Mouse (Mus musculus) layer of hippocampus, adult 11-12 months (tissue): Measurements from ENCODE around the gene Cadps.

Source experiments
- DNase-seq: peaks from one replicate; pipeline ENCODE4 v3.0.0; 2022; ENCODE audit warnings: low spot score

Cadps gene

GRCm38 (mm10) chr14:12391167-12391566 is 431.7 kb downstream of the Cadps start:
- DNase-seq, result no peak

GRCm38 (mm10) chr14:12388806-12389436 is 434.0 kb downstream of the Cadps start:
- no peak for DNase-seq

GRCm38 (mm10) chr14:12388192-12388795 is 434.6 kb downstream of the Cadps start:
- DNase-seq, result no peak

- no peak for DNase-seq
Measured at GRCm38 (mm10) chr14:12387176-12387575, 435.7 kb downstream of the Cadps start.

- DNase-seq, result no peak
Measured at GRCm38 (mm10) chr14:12377883-12378282, 445.0 kb downstream of the Cadps start.

GRCm38 (mm10) chr14:12377289-12377688 is 445.6 kb downstream of the Cadps start:
- DNase-seq, result no peak

GRCm38 (mm10) chr14:12375451-12375850 is 447.4 kb downstream of the Cadps start:
- DNase-seq, result no peak

- DNase-seq, result no peak
Measured at GRCm38 (mm10) chr14:12350271-12350916, 472.5 kb downstream of the Cadps start.

GRCm38 (mm10) chr14:12349334-12350090 is 473.4 kb downstream of the Cadps start:
- DNase-seq, result no peak

GRCm38 (mm10) chr14:12348089-12348488 is 474.8 kb downstream of the Cadps start, which contains the start of gene Fezf2:
Gene Fezf2 (minus strand): TSS chr14:12348189.
- no peak for DNase-seq

- no peak for DNase-seq
Measured at GRCm38 (mm10) chr14:12346865-12347600, 475.8 kb downstream of the Cadps start.

- DNase-seq, result no peak
Measured at GRCm38 (mm10) chr14:12346011-12346864, 476.6 kb downstream of the Cadps start.

- DNase-seq, result no peak
Measured at GRCm38 (mm10) chr14:12345241-12345921, 477.5 kb downstream of the Cadps start.

- no peak for DNase-seq
Measured at GRCm38 (mm10) chr14:12344746-12345240, 478.1 kb downstream of the Cadps start.

GRCm38 (mm10) chr14:12344061-12344745 is 478.7 kb downstream of the Cadps start:
- no peak for DNase-seq

GRCm38 (mm10) chr14:12343451-12343941 is 479.4 kb downstream of the Cadps start:
- DNase-seq, result no peak

GRCm38 (mm10) chr14:12342458-12343131 is 480.3 kb downstream of the Cadps start:
- DNase-seq, result no peak

- DNase-seq, result no peak
Measured at GRCm38 (mm10) chr14:12341789-12342457, 481.0 kb downstream of the Cadps start.
